Mouse (Mus musculus) E14TG2a.4 (cell line): Measurements from ENCODE around the gene C130032M10Rik.

Experiments
- CTCF ChIP-seq: conservative IDR thresholded peaks from 2 replicates; pipeline ENCODE4 v1.5.1; 2014; ENCODE audit warnings: low read length
- NANOG ChIP-seq: IDR thresholded peaks from 2 replicates; pipeline ENCODE4 v1.6.1; 2014; ENCODE audit warnings: borderline replicate concordance, low read length, mixed read lengths
- POU5F1 ChIP-seq: IDR thresholded peaks from 2 replicates; pipeline ENCODE4 v1.6.1; 2014; ENCODE audit warnings: low read length, borderline replicate concordance

- TF ChIP-seq CTCF = peak; percentile 76
- no peak for TF ChIP-seq POU5F1
- TF ChIP-seq NANOG = no peak
Observed at GRCm38 (mm10) chr9:114498218-114498617, 17.3 kb upstream of the C130032M10Rik start.
